Mouse (Mus musculus) limb, embryonic 12.5 days (tissue): ENCODE data around the gene Oit1. TPM values are rescaled to one million over a fixed set of nuclear protein-coding genes. Genes with fewer than 3 reads are reported as not detected.

Source experiments
- ATAC-seq: fragments of 200-750 bp; cut with Nextera tagmentation; 2 replicates; pipeline ENCODE4 v1.8.0; 2017; ENCODE audit warnings: low read depth, moderate TSS enrichment; ENCODE audit not compliant: insufficient number of reproducible peaks, insufficient read depth, low FRiP score, low TSS enrichment
- H3K27ac ChIP-seq: fragments of 300-500 bp; sonication (generic); 2 replicates; pipeline ENCODE4 v1.5.1; 2016; ENCODE audit warnings: mild to moderate bottlenecking, moderate library complexity
- H3K27me3 ChIP-seq: fragments of 300-500 bp; sonication (generic); 2 replicates; pipeline ENCODE4 v1.6.1; 2016; ENCODE audit warnings: mild to moderate bottlenecking, moderate library complexity
- H3K36me3 ChIP-seq: fragments of 300-500 bp; sonication (generic); 2 replicates; pipeline ENCODE4 v1.6.1; 2016; ENCODE audit warnings: mild to moderate bottlenecking, moderate library complexity
- H3K4me1 ChIP-seq: fragments of 300-500 bp; sonication (generic); replicated peaks from 2 replicates; pipeline ENCODE4 v1.6.1; 2016
- H3K4me2 ChIP-seq: fragments of 300-500 bp; sonication (generic); 2 replicates; pipeline ENCODE4 v1.6.1; 2016; ENCODE audit warnings: mild to moderate bottlenecking, moderate library complexity
- H3K4me3 ChIP-seq: fragments of 300-500 bp; sonication (generic); replicated peaks from 2 replicates; pipeline ENCODE4 v1.5.1; 2016; ENCODE audit warnings: mild to moderate bottlenecking
- H3K9ac ChIP-seq: fragments of 300-500 bp; sonication (generic); replicated peaks from 2 replicates; pipeline ENCODE4 v1.6.1; 2016; ENCODE audit warnings: mild to moderate bottlenecking, moderate library complexity
- H3K9me3 ChIP-seq: fragments of 300-500 bp; sonication (generic); 2 replicates; pipeline ENCODE4 v1.6.1; 2016; ENCODE audit warnings: mild to moderate bottlenecking, moderate library complexity
- WGBS: fragments of 180-500 bp; shearing (Covaris S2); methylation state at CpG from one replicate; pipeline ENCODE4 v1.1.7; 2016; 5-methylcytosine and 5-hydroxymethylcytosine counted together
- polyA plus RNA-seq: library from polyadenylated mRNA; unstranded; fragments of >200 nt; fragmentation: Nextera tagmentation; extraction: Ambion mirVana; gene quantifications from 2 replicates; pipeline ENCODE4 v1.2.1, GENCODE M21; 2016

Gene Oit1
- polyA plus RNA-seq, 1 experiment from 2014 or later, result not detected

- no peaks in the 10 kb centered on the region for H3K27me3 ChIP-seq
- no peak overlapping the region for H3K4me2 ChIP-seq
- ATAC-seq, result no peak
- H3K4me3 ChIP-seq, result no peak overlapping the region
- no peak overlapping the region for H3K9ac ChIP-seq
- no peaks in the 10 kb centered on the region for H3K36me3 ChIP-seq
- peaks cover 33% of the 10 kb centered on the region for H3K4me1 ChIP-seq
- no peaks in the 10 kb centered on the region for H3K9me3 ChIP-seq
- H3K27ac ChIP-seq, result no peak overlapping the region
- 76% methylated on average over 3 of the region's 3 CpGs for WGBS
Measured at GRCm38 (mm10) chr14:8334511-8334910, 44.0 kb downstream of the Oit1 start.

GRCm38 (mm10) chr14:8332314-8333252 lies 46.0 kb downstream of the Oit1 start:
- H3K4me1 ChIP-seq, result peaks cover 39% of the 10 kb centered on the region
- no peaks in the 10 kb centered on the region for H3K9me3 ChIP-seq
- H3K27ac ChIP-seq, result no peak overlapping the region
- no peak overlapping the region for H3K9ac ChIP-seq
- no peaks in the 10 kb centered on the region for H3K27me3 ChIP-seq
- no peak overlapping the region for H3K4me3 ChIP-seq
- H3K4me2 ChIP-seq, result no peak overlapping the region
- ATAC-seq, result no peak
- H3K36me3 ChIP-seq, result no peaks in the 10 kb centered on the region
- 79% methylated on average over 11 of the region's 11 CpGs for WGBS

GRCm38 (mm10) chr14:8331307-8331905 lies 47.1 kb downstream of the Oit1 start:
- ATAC-seq, result no peak
- H3K4me3 ChIP-seq, result no peak overlapping the region

GRCm38 (mm10) chr14:8330390-8330789 lies 48.2 kb downstream of the Oit1 start:
- no peak overlapping the region for H3K27ac ChIP-seq
- no peak for ATAC-seq
- no peak overlapping the region for H3K4me3 ChIP-seq
- peaks cover 31% of the 10 kb centered on the region for H3K4me1 ChIP-seq
- H3K9ac ChIP-seq, result no peak overlapping the region
- no peaks in the 10 kb centered on the region for H3K36me3 ChIP-seq
- H3K4me2 ChIP-seq, result no peak overlapping the region
- H3K27me3 ChIP-seq, result 0 out of 2 replicates have a peak, but pooled peaks cover 7% of the 10 kb centered on the region
- no peaks in the 10 kb centered on the region for H3K9me3 ChIP-seq
- 54% methylated on average over 6 of the region's 6 CpGs for WGBS

More at GRCm38 (mm10) chr14:8331307-8331905, 47.1 kb downstream of the Oit1 start:
- Histone ChIP-seq H3K4me2 (no peak overlapping the region), H3K4me1 (peaks cover 42% of the 10 kb centered on the region), H3K9me3 (no peaks in the 10 kb centered on the region), H3K36me3 (no peaks in the 10 kb centered on the region), H3K27ac (no peak overlapping the region), H3K27me3 (no peaks in the 10 kb centered on the region), H3K9ac (no peak overlapping the region)
- 84% methylated on average over 14 of the region's 14 CpGs for WGBS

GRCm38 (mm10) chr14:8329552-8329951 lies 49.0 kb downstream of the Oit1 start:
- Histone ChIP-seq H3K4me1 (peaks cover 31% of the 10 kb centered on the region), H3K4me2 (no peak overlapping the region), H3K9ac (no peak overlapping the region), H3K9me3 (no peaks in the 10 kb centered on the region), H3K36me3 (no peaks in the 10 kb centered on the region), H3K27me3 (0 out of 2 replicates have a peak, but pooled peaks cover 10% of the 10 kb centered on the region), H3K27ac (no peak overlapping the region), H3K4me3 (no peak overlapping the region)
- WGBS, result 71% methylated on average over 4 of the region's 4 CpGs
- ATAC-seq, result no peak

- Histone ChIP-seq H3K9me3 (no peaks in the 10 kb centered on the region), H3K27ac (no peak overlapping the region), H3K4me3 (no peak overlapping the region), H3K4me2 (no peak overlapping the region), H3K27me3 (0 out of 2 replicates have a peak, but pooled peaks cover 18% of the 10 kb centered on the region), H3K36me3 (no peaks in the 10 kb centered on the region), H3K9ac (no peak overlapping the region), H3K4me1 (peaks cover 28% of the 10 kb centered on the region)
- ATAC-seq, result no peak
- 24% methylated on average over 1 of the region's 1 CpGs for WGBS
Measured at GRCm38 (mm10) chr14:8327371-8327770, 51.2 kb downstream of the Oit1 start.

- Histone ChIP-seq H3K4me1 (peaks cover 27% of the 10 kb centered on the region), H3K27me3 (0 out of 2 replicates have a peak, but pooled peaks cover 18% of the 10 kb centered on the region), H3K9ac (no peak overlapping the region), H3K4me2 (no peak overlapping the region), H3K4me3 (no peak overlapping the region), H3K27ac (no peak overlapping the region), H3K9me3 (no peaks in the 10 kb centered on the region), H3K36me3 (no peaks in the 10 kb centered on the region)
- no peak for ATAC-seq
Measured at GRCm38 (mm10) chr14:8326961-8327360, 51.6 kb downstream of the Oit1 start.

GRCm38 (mm10) chr14:8325746-8326145 lies 52.8 kb downstream of the Oit1 start:
- H3K9ac ChIP-seq, result no peak overlapping the region
- H3K4me2 ChIP-seq, result no peak overlapping the region
- no peak overlapping the region for H3K27ac ChIP-seq
- H3K36me3 ChIP-seq, result no peaks in the 10 kb centered on the region
- H3K27me3 ChIP-seq, result 0 out of 2 replicates have a peak, but pooled peaks cover 18% of the 10 kb centered on the region
- no peak overlapping the region for H3K4me3 ChIP-seq
- ATAC-seq, result no peak
- 73% methylated on average over 4 of the region's 4 CpGs for WGBS
- peaks cover 22% of the 10 kb centered on the region for H3K4me1 ChIP-seq
- H3K9me3 ChIP-seq, result no peaks in the 10 kb centered on the region

- no peaks in the 10 kb centered on the region for H3K36me3 ChIP-seq
- no peak overlapping the region for H3K4me3 ChIP-seq
- H3K27ac ChIP-seq, result no peak overlapping the region
- no peak overlapping the region for H3K9ac ChIP-seq
- H3K9me3 ChIP-seq, result no peaks in the 10 kb centered on the region
- no peak for ATAC-seq
- peaks cover 55% of the 10 kb centered on the region for H3K27me3 ChIP-seq
- peaks cover 20% of the 10 kb centered on the region for H3K4me1 ChIP-seq
- WGBS, result 68% methylated on average over 3 of the region's 3 CpGs
- no peak overlapping the region for H3K4me2 ChIP-seq
Measured at GRCm38 (mm10) chr14:8320528-8320927, 58.0 kb downstream of the Oit1 start.

GRCm38 (mm10) chr14:8317194-8318097 lies 61.1 kb downstream of the Oit1 start, which contains the start of gene Fam107a:
Gene Fam107a, minus strand, starts transcription at chr14:8318023.
- Histone ChIP-seq H3K9me3 (no peaks in the 10 kb centered on the region), H3K4me2 (peak within 1 kb of the TSS; percentile 60), H3K27ac (no peak within 1 kb of the TSS), H3K4me3 (peak within 1 kb of the TSS; percentile 31), H3K4me1 (peaks cover 29% of the 10 kb centered on the region), H3K27me3 (peaks cover 53% of the 10 kb centered on the region), H3K36me3 (no peaks in the 10 kb centered on the region), H3K9ac (peak within 1 kb of the TSS; percentile 40; the same call in 1 of the 2 replicates)
- 10% methylated on average over 41 of the region's 41 CpGs for WGBS
- ATAC-seq, result peak; percentile 53; the same call in 1 of the 2 replicates
